23 mouse cellular contexts compared by ENCODE assay signal in genomic region chr3:55222502-55222901, GRCm38 (mm10). TPM values are rescaled to one million over a fixed set of nuclear protein-coding genes. Genes with fewer than 3 reads are reported as not detected.
DNase-seq lines count a peak whose midpoint lies in the region; ATAC-seq and TF ChIP-seq lines count a peak whose summit lies in the region.
"Had no signal": no experiment of that assay in that cellular context is flagged by ENCODE, and none has a peak within 500 bp of the region (broad histone marks: within the 10 kb centered on the region; RNA-seq: fewer than 3 reads in every experiment).

No protein-coding gene starts in this region.

- H3K27ac ChIP-seq in heart, adult 2 months, result no peak overlapping the region
- H3K27ac ChIP-seq in liver, embryonic 14.5 days, result no peak overlapping the region
- H3K27ac ChIP-seq in liver, embryonic 12.5 days, result no peak overlapping the region
- no peak overlapping the region for H3K27ac ChIP-seq in ES-Bruce4 (ENCODE audit: insufficient read depth, low read length)
- H3K27ac ChIP-seq in hindbrain, embryonic 16.5 days (ENCODE audit: low read depth, low read length), result no peak overlapping the region
- H3K27ac ChIP-seq: embryonic facial prominence, embryonic 13.5 days; heart, embryonic 13.5 days; limb, embryonic 15.5 days; midbrain, embryonic 13.5 days had no signal

- no peak overlapping the region for H3K4me2 ChIP-seq in liver, embryonic 14.5 days (ENCODE audit: low read depth)
- no peak overlapping the region for H3K4me2 ChIP-seq in liver, embryonic 12.5 days
- H3K4me2 ChIP-seq in hindbrain, embryonic 16.5 days (ENCODE audit: low read length), result no peak overlapping the region
- H3K4me2 ChIP-seq: embryonic facial prominence, embryonic 13.5 days; heart, embryonic 13.5 days; limb, embryonic 15.5 days; midbrain, embryonic 13.5 days had no signal

- intact Hi-C loops in heart, adult 2 months (cut with DNase I), result no loop called here
- intact Hi-C loops in heart, postnatal 14 days (cut with DNase I), result no loop called here

- no peak for TF ChIP-seq POLR2A in heart, adult 2 months (IDR thresholded peaks at IDR 0.05; ENCODE audit: insufficient read depth, low read depth, low read length)
- no peak for TF ChIP-seq POLR2A in ES-Bruce4 (IDR thresholded peaks at IDR 0.05; ENCODE audit: insufficient read depth, low read length)
- TF ChIP-seq POLR2A in brain, embryonic 14.5 days (IDR thresholded peaks at IDR 0.05; ENCODE audit: borderline replicate concordance, extremely low read depth, insufficient read depth, insufficient read length, poor library complexity, severe bottlenecking), result no peak

- TF ChIP-seq EP300 in heart, adult 2 months (IDR thresholded peaks at IDR 0.05; ENCODE audit: insufficient read depth, low read depth, low read length), result no peak
- no peak for TF ChIP-seq EP300 in liver, embryonic 14.5 days (IDR thresholded peaks at IDR 0.05; ENCODE audit: low read depth)
- no peak for TF ChIP-seq EP300 in ES-Bruce4 (IDR thresholded peaks at IDR 0.05; ENCODE audit: insufficient read depth, low read depth, low read length)

- no peaks in the 10 kb centered on the region for H3K36me3 ChIP-seq in heart, adult 2 months (ENCODE audit: control insufficient read depth, insufficient read depth, low read length)
- no peaks in the 10 kb centered on the region for H3K36me3 ChIP-seq in liver, embryonic 14.5 days (replicated peaks; ENCODE audit: control insufficient read depth, insufficient read depth, low read depth)
- H3K36me3 ChIP-seq in liver, embryonic 12.5 days, result no peaks in the 10 kb centered on the region
- no peaks in the 10 kb centered on the region for H3K36me3 ChIP-seq in ES-Bruce4 (ENCODE audit: control insufficient read depth, insufficient read depth, low read length, poor library complexity, severe bottlenecking)
- no peaks in the 10 kb centered on the region for H3K36me3 ChIP-seq in hindbrain, embryonic 16.5 days (ENCODE audit: control insufficient read depth, insufficient read depth, low read length)
- H3K36me3 ChIP-seq: embryonic facial prominence, embryonic 13.5 days; heart, embryonic 13.5 days; limb, embryonic 15.5 days; midbrain, embryonic 13.5 days had no signal

- peak; percentile 47 for TF ChIP-seq CTCF in heart, adult 2 months (IDR thresholded peaks at IDR 0.05)
- TF ChIP-seq CTCF in liver, embryonic 14.5 days (IDR thresholded peaks at IDR 0.05; ENCODE audit: low read depth), result peak; percentile 51
- TF ChIP-seq CTCF in ES-Bruce4 (IDR thresholded peaks at IDR 0.05; ENCODE audit: low read depth, low read length), result peak; percentile 31
- peak; percentile 43; the same call in 1 of the 2 replicates for TF ChIP-seq CTCF in brain, embryonic 14.5 days (IDR thresholded peaks at IDR 0.05; ENCODE audit: borderline replicate concordance, extremely low read depth, insufficient read depth, insufficient read length)

- H3K4me1 ChIP-seq in heart, adult 2 months (ENCODE audit: control insufficient read depth, insufficient read depth, low read length), result no peaks in the 10 kb centered on the region
- H3K4me1 ChIP-seq in liver, embryonic 14.5 days (replicated peaks; ENCODE audit: control insufficient read depth in 2 of 2, insufficient read depth in 2 of 2, low read length in 1 of 2), result no peaks in the 10 kb centered on the region
- H3K4me1 ChIP-seq in liver, embryonic 12.5 days, result no peaks in the 10 kb centered on the region
- no peaks in the 10 kb centered on the region for H3K4me1 ChIP-seq in ES-Bruce4 (ENCODE audit: control insufficient read depth, insufficient read depth, low read length)
- H3K4me1 ChIP-seq in hindbrain, embryonic 16.5 days (ENCODE audit: control insufficient read depth, insufficient read depth, low read depth, low read length), result peaks cover 2% of the 10 kb centered on the region; the same call in 1 of the 2 replicates

- no peaks in the 10 kb centered on the region for H3K79me2 ChIP-seq in heart, adult 2 months (replicated peaks; ENCODE audit: control insufficient read depth, insufficient read depth, low read length)

- no peak for ATAC-seq in liver, embryonic 14.5 days (ENCODE audit: insufficient read depth)
- ATAC-seq in liver, embryonic 12.5 days, result no peak
- ATAC-seq in hindbrain, embryonic 16.5 days, result no peak
- ATAC-seq: forebrain, embryonic 14.5 days; midbrain, embryonic 13.5 days had no signal

- H3K27me3 ChIP-seq in heart, adult 2 months (ENCODE audit: control insufficient read depth, insufficient read depth, low read length), result no peaks in the 10 kb centered on the region
- H3K27me3 ChIP-seq in liver, embryonic 14.5 days (ENCODE audit: control insufficient read depth, insufficient read depth, low read length), result no peaks in the 10 kb centered on the region
- no peaks in the 10 kb centered on the region for H3K27me3 ChIP-seq in liver, embryonic 12.5 days (replicated peaks)
- H3K27me3 ChIP-seq in ES-Bruce4 (ENCODE audit: control insufficient read depth, insufficient read depth, low read length, poor library complexity, severe bottlenecking), result no peaks in the 10 kb centered on the region
- H3K27me3 ChIP-seq in hindbrain, embryonic 16.5 days (replicated peaks; ENCODE audit: control insufficient read depth, insufficient read depth, low read length), result no peaks in the 10 kb centered on the region
- H3K27me3 ChIP-seq: heart, embryonic 13.5 days; limb, embryonic 15.5 days; midbrain, embryonic 13.5 days had no signal

- no peak overlapping the region for H3K4me3 ChIP-seq in heart, adult 2 months
- H3K4me3 ChIP-seq in liver, embryonic 14.5 days (ENCODE audit: insufficient read depth in 1 of 2, low read depth in 2 of 2, low read length in 2 of 2), result no peak overlapping the region
- no peak overlapping the region for H3K4me3 ChIP-seq in liver, embryonic 12.5 days
- no peak overlapping the region for H3K4me3 ChIP-seq in ES-Bruce4 (ENCODE audit: low read depth, low read length)
- H3K4me3 ChIP-seq in hindbrain, embryonic 16.5 days (ENCODE audit: low read length), result no peak overlapping the region
- H3K4me3 ChIP-seq: embryonic facial prominence, embryonic 13.5 days; heart, embryonic 13.5 days; limb, embryonic 15.5 days; midbrain, embryonic 13.5 days had no signal

- 95% methylated on average over 2 of the region's 2 CpGs for WGBS in heart, adult 2 months
- 57% methylated on average over 2 of the region's 2 CpGs for WGBS in liver, embryonic 14.5 days (ENCODE audit: insufficient replicate concordance)
- WGBS in liver, embryonic 12.5 days (ENCODE audit: insufficient replicate concordance), result 58% methylated on average over 2 of the region's 2 CpGs
- 77% methylated on average over 2 of the region's 2 CpGs for WGBS in hindbrain, embryonic 16.5 days

- no peaks in the 10 kb centered on the region for H3K9me3 ChIP-seq in liver, embryonic 14.5 days (ENCODE audit: control insufficient read depth, low read length)
- H3K9me3 ChIP-seq in liver, embryonic 12.5 days (replicated peaks), result 0 out of 2 replicates have a peak, but pooled peaks cover 4% of the 10 kb centered on the region
- H3K9me3 ChIP-seq in ES-Bruce4 (replicated peaks; ENCODE audit: control insufficient read depth, insufficient read depth, low read length, poor library complexity, severe bottlenecking), result no peaks in the 10 kb centered on the region
- H3K9me3 ChIP-seq in hindbrain, embryonic 16.5 days (ENCODE audit: control insufficient read depth, low read length), result no peaks in the 10 kb centered on the region
- H3K9me3 ChIP-seq: embryonic facial prominence, embryonic 13.5 days; limb, embryonic 15.5 days; midbrain, embryonic 13.5 days had no signal

- H3K9ac ChIP-seq in heart, adult 2 months (ENCODE audit: low read depth, low read length), result no peak overlapping the region
- no peak overlapping the region for H3K9ac ChIP-seq in liver, embryonic 14.5 days (replicated peaks)
- no peak overlapping the region for H3K9ac ChIP-seq in liver, embryonic 12.5 days
- no peak overlapping the region for H3K9ac ChIP-seq in ES-Bruce4 (ENCODE audit: low read depth, poor library complexity, severe bottlenecking)
- no peak overlapping the region for H3K9ac ChIP-seq in hindbrain, embryonic 16.5 days (ENCODE audit: low read depth, low read length)
- H3K9ac ChIP-seq: embryonic facial prominence, embryonic 13.5 days; heart, embryonic 13.5 days; limb, embryonic 15.5 days; midbrain, embryonic 13.5 days had no signal

- DNase-seq in heart, adult 2 months, result no peak
- no peak for DNase-seq in heart, postnatal 14 days
- no peak for DNase-seq in liver, embryonic 14.5 days (ENCODE audit: low read depth in 3 of 3, low spot score in 3 of 3)
- no peak for DNase-seq in brain, embryonic 14.5 days (ENCODE audit: low read depth)
- no peak for DNase-seq in Muller cell, postnatal 12 days (ENCODE audit: inconsistent ontology term)
- DNase-seq: B cell, adult 2 months; cerebellum, postnatal 14 days; gastrocnemius, postnatal 10 days; kidney, adult 18-20 months; lung, postnatal 4 days; right cerebral cortex, postnatal 25 days; thymus, postnatal 25 days had no signal

RNA-seq across cellular contexts. Expression of gene Dclk1, which starts 19.7 kb away (rescaled TPM):
- 1 to 10 TPM; 3.6 to 5.6 TPM for total RNA-seq in heart, adult 2 months (2021)
- polyA plus RNA-seq in heart, adult 2 months (2012; rRNA removed), result 1.2 and 1.8 TPM in 2 replicates
- 1 to 10 TPM; 7.4 to 7.5 TPM for total RNA-seq in heart, postnatal 14 days (2021)
- polyA plus RNA-seq in liver, embryonic 14.5 days (2012; rRNA removed), result 0.08 and 0.14 TPM in 2 replicates
- 0.04 and 0.29 TPM in 2 replicates for polyA plus RNA-seq in liver, embryonic 14.5 days (2014; fragmentation: Nextera tagmentation; extraction: Ambion mirVana)
- 1.7 and 1.8 TPM in 2 replicates for polyA plus RNA-seq in liver, embryonic 12.5 days (2016; fragmentation: Nextera tagmentation; extraction: Ambion mirVana)
- 1.3 and 2.3 TPM in 2 replicates for polyA plus RNA-seq in ES-Bruce4 (2011; ENCODE audit: insufficient read depth, insufficient read length, low read depth, missing spikeins)
- 114 and 175 TPM in 2 replicates for polyA plus RNA-seq in brain, embryonic 14.5 days (2012; rRNA removed)
- polyA plus RNA-seq in hindbrain, embryonic 16.5 days (2015; fragmentation: Nextera tagmentation; extraction: Ambion mirVana), result 234 and 262 TPM in 2 replicates

RNA-seq across cellular contexts. Expression of gene Sohlh2, which starts 40.7 kb away (rescaled TPM):
- not detected for total RNA-seq in heart, adult 2 months (2021)
- not detected in 2 replicates for polyA plus RNA-seq in heart, adult 2 months (2012; rRNA removed)
- total RNA-seq in heart, postnatal 14 days (2021), result not detected
- polyA plus RNA-seq in liver, embryonic 14.5 days (2012; rRNA removed), result not detected in 2 replicates
- not detected in 2 replicates for polyA plus RNA-seq in liver, embryonic 14.5 days (2014; fragmentation: Nextera tagmentation; extraction: Ambion mirVana)
- not detected in 2 replicates for polyA plus RNA-seq in liver, embryonic 12.5 days (2016; fragmentation: Nextera tagmentation; extraction: Ambion mirVana)
- 3.6 and 3.8 TPM in 2 replicates for polyA plus RNA-seq in ES-Bruce4 (2011; ENCODE audit: insufficient read depth, insufficient read length, low read depth, missing spikeins)
- 0.04 TPM in 1 of 2 replicates, not detected in the other for polyA plus RNA-seq in brain, embryonic 14.5 days (2012; rRNA removed)
- polyA plus RNA-seq in hindbrain, embryonic 16.5 days (2015; fragmentation: Nextera tagmentation; extraction: Ambion mirVana), result 0.06 TPM in 1 of 2 replicates, not detected in the other
- total RNA-seq: adrenal gland, adult 18-20 months; left cerebral cortex, postnatal 10 days had no signal
- polyA plus RNA-seq: embryonic facial prominence, embryonic 13.5 days; forebrain, embryonic 14.5 days; heart, embryonic 13.5 days; hindbrain, embryonic 11.5 days; midbrain, embryonic 13.5 days had no signal

Comparison
In these comparisons a context has a peak if more than half of its experiments do, and no peak if none do; other contexts are left out.
1. RNA of gene Dclk1, which starts 19.7 kb away (polyA plus RNA-seq): 234 to 262 TPM in hindbrain, embryonic 16.5 days and 114 to 175 TPM in brain, embryonic 14.5 days; 1.7 to 1.8 TPM in liver, embryonic 12.5 days, 1.3 to 2.3 TPM in ES-Bruce4, 1.2 to 1.8 TPM in heart, adult 2 months and 0.04 to 0.29 TPM in liver, embryonic 14.5 days; every median in the first group is over 10 times any median in the second.
2. Peak in every context shown above with its lines, with median percentiles within 50 percentile points of each other: CTCF ChIP-seq.